Mouse (Mus musculus): Measurements from ENCODE around the gene Slc25a10.

Slc25a10 gene

DNA sequence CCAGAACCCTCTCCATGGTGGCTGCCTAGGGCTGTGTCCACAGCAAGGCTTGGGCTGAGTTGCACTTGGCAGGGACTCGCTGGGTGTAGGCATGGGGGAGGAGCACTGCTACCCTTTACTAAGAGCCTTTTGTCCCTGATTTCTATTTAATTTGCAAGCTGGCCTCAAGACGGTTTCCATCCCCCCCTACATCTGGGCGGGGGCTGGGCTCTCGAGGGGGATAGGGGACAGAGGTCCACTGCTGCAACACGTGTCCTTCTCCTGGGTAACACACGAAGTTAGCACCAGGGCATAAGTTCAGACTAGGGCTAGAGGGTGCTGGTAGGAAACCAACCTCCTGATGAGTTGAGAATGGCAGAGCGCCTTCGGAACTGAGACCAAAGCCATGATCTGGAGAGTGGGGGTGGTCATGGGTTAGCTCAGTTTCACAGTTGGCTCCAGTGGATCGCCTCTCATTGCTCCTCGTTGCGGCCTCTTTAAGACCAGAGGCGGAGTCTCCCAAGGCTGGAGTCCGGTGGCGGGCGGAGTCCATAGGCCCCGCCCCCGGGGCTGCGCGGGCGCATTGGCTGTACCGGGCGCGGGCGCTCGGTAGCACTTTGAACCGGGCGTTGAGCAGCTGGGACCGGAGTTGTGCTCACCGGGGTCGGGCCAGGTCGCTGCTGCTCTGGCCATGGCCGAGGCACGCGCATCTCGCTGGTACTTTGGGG lies at the start of gene Slc25a10:
TSS of gene Slc25a10 (plus strand) at position 524 of the 707 bp plus-strand sequence.
- peak; percentile 91 for DNase-seq (ENCODE audit: low spot score)

DNA sequence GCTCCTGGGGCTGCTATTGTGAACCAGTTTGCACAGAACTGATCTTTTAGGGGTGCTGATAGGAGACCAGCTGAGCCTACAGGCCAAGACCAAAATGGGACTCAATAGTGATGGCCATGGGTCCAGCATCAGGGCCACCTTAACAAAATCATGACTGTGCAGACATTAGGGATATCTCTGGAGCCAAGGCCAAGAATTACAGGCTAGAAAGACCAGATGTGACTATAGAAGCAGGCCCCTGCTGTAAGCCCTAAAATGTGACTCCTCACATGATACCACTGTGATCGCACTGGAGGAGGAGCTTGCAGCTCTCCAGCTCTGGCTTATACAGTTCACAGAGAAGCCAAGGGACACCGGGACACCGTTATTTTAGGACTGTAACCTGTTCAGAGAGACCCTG lies 49.3 kb upstream of the Slc25a10 start, which contains the start of gene Tspan10:
TSS of gene Tspan10 (plus strand) at position 301 of the 400 bp plus-strand sequence.
- DNase-seq (ENCODE audit: low spot score): no peak

DNA sequence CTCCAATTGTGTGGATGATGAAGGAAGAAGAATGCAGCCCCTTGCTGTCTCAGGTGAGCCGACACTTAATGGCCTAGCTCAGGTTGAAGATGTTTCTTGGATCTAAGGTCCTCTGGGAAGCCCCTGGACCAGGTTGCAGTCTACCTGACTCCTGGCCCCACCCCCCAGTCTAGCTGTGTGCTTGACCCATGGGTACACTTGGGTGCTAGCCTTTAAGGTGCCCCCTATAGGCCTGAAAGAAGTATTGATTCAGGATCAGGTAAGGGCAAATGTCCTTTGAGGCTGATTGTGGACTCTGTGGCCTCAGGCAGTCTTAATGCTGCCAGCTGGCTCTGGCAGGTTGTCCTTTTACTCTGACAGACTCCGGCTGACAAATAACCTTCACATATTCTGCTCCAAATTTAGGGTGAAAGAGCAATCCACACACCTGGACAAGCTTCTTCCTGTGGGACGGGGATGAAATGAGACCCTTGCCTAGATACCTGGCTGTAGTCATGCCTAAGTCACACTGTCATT lies 48.8 kb upstream of the Slc25a10 start:
- no peak for DNase-seq (ENCODE audit: low spot score)

- DNase-seq (ENCODE audit: low spot score): no peak
Observed at GRCm38 (mm10) chr11:120444106-120444505, 47.5 kb upstream of the Slc25a10 start.

DNA sequence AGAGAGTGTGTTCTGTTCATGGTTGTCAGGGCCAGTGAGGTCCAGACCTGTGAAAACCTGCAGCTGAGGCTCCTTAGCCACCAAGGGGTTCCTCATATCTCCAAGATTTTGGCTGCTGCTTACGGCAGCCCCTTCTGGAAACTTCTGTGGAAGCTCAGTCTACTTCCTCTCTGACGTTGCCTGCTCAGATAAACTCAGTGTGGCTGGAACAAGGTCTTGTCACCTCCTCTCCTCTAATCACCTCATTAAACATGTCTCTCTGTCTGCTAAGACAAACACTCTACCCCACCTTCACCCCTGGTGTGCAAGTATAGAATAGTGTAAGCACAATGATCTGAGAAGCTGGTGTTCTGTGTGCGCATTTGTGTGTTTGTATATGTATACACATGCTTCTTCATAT lies 46.2 kb upstream of the Slc25a10 start:
- no peak for DNase-seq (ENCODE audit: low spot score)

- no peak for DNase-seq (ENCODE audit: low spot score)
Observed at GRCm38 (mm10) chr11:120447179-120447578, 44.5 kb upstream of the Slc25a10 start.

- no peak for DNase-seq (ENCODE audit: low spot score)
Observed at GRCm38 (mm10) chr11:120452246-120452645, 39.4 kb upstream of the Slc25a10 start.

- DNase-seq (ENCODE audit: low spot score): no peak
Observed at GRCm38 (mm10) chr11:120453306-120453705, 38.3 kb upstream of the Slc25a10 start, which contains the start of gene Pde6g. TSS of gene Pde6g (minus strand) at chr11:120453500.

- DNase-seq (ENCODE audit: low spot score): no peak
Observed at GRCm38 (mm10) chr11:120454965-120455364, 36.7 kb upstream of the Slc25a10 start.

DNA sequence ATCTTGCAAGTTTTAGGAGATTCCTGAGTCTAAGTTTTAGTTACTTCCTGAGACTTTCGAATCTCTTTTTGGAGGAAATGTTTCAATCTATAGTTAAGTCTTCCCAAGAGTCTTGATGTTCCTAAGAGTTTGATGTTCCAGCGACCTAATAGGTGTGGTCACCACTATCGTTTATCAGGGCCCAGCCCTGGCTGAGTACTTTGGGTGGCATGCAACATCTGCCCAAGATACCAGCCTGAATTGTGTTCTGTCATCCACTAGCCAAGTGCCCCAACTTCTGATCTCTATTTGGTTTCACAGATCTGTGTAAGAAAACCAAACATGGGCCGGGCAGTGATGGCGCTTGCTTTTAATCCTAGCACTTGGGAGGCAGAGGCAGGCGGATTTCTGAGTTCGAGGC lies 36.2 kb upstream of the Slc25a10 start:
- DNase-seq (ENCODE audit: low spot score): no peak

- DNase-seq (ENCODE audit: low spot score): no peak
Observed at GRCm38 (mm10) chr11:120457370-120457769, 34.3 kb upstream of the Slc25a10 start.

- DNase-seq (ENCODE audit: low spot score): peak; percentile 71
Observed at GRCm38 (mm10) chr11:120457772-120458751, 33.6 kb upstream of the Slc25a10 start, which contains the start of the genes Oxld1 and Ccdc137. TSS of gene Oxld1 (minus strand) at chr11:120458068. TSS of gene Ccdc137 (plus strand) at chr11:120458115.

DNA sequence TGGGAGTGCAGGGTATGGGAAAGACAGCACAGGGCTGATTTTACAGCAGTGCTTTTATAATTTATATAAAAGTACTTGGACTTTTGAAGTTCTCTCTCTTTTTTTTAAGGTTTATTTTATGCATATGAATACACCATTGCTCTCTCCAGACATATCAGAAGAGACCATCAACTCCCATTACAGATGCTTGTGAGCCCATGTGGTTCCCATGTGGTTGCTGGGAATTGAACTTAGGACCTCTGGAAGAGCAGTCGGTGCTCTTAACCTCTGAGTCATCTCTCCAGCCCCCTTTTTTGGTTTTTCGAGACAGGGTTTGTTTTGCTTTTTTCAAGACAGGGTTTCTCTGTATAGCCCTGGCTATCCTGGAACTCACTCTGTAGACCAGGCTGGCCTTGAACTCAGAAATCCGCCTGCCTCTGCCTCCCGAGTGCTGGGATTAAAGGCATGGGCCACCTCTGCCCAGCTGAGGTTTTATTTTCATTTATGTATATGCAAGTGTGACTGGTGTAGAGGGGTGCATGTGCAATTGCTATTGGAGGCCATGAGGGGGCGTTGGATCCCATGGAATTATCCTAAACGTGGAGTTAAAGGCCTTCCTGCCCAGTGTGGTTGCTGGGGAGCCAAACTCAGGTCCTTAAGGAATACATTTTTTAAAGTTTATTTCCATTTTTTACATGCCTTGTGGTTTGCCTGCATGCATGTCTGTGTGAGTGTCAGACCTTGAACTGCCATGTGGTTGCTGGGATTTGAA lies 32.6 kb upstream of the Slc25a10 start:
- no peak for DNase-seq (ENCODE audit: low spot score)

DNA sequence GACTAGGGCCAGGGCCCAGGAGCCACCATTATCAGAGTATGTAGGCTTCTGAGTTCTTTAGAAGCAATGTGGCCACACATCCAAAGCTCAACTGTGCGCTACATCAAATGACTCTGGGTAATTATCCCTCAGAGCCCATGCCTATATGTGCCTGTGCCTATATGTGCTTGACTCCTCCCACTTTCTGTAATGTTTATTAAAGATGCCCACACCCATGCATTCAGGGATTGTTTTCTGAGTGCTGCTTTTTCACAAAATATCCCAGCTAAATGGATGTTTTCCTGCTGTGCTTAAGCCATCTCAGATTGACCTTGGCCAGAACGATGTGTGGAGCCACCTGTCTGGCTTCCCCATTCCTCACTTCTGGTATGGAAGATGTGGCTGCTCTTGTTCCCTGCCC lies 28.1 kb upstream of the Slc25a10 start:
- DNase-seq (ENCODE audit: low spot score): no peak

- DNase-seq (ENCODE audit: low spot score): no peak
Observed at GRCm38 (mm10) chr11:120464365-120464764, 27.3 kb upstream of the Slc25a10 start.

- DNase-seq (ENCODE audit: low spot score): no peak
Observed at GRCm38 (mm10) chr11:120465521-120465920, 26.1 kb upstream of the Slc25a10 start.

DNA sequence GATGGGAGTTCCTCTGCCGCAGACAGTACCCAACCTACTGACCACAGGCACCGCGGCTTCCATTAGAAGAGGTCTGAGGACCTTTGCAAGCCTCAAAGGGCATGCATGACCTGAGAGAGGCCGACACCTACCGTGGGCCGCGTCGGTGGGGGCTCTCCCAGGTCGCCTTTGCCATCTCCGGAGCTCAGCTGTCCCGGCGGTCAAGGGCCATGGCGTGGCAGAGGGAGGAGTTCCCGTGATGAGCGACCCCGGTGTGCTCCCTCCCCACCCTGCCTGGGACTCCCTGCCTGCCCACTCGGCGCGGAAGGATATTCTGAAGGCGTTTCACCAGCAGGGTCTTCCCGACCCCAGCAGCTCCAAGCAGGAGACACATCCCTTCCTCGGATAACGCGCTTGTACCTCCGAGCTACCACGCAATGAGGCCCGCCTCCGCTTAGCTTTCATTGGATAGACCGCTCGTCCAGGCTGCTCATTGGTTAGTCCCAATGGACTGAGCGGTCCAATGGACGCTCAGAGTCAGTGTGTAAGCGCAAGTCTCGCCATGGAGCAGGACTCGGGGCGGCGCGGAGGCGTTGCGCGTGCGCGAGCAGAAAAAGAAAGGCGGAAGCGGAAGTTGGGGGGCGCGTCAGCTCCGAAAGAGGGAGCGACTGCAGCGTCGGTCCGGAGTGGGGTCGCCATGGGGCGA lies 24.4 kb upstream of the Slc25a10 start, which contains the start of gene Arl16:
TSS of gene Arl16 (minus strand) at position 557 of the 685 bp plus-strand sequence.
- peak; percentile 94 for DNase-seq (ENCODE audit: low spot score)

DNA sequence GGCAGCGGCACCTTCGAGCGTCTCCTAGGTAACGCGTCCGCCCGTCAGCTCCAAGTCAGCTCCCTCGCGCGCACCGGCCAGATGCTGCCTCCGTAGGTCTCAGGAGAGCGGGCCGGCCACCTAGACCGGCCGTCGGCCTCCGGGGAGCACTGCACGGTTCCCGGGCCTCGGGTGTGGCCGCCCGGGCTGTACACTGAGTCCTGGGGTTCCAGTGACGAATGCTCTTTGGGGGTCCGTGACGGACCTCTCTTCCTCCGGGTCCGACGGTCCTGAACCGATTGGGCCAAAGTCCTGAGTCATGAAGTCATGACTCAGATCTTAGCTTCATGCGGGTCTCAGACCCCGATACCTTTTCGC lies 23.9 kb upstream of the Slc25a10 start:
- no peak for DNase-seq (ENCODE audit: low spot score)

GRCm38 (mm10) chr11:120472052-120472451 lies 19.6 kb upstream of the Slc25a10 start:
- DNase-seq (ENCODE audit: low spot score): no peak

- no peak for DNase-seq (ENCODE audit: low spot score)
Observed at GRCm38 (mm10) chr11:120483448-120483934, 8.1 kb upstream of the Slc25a10 start.
